Mouse (Mus musculus) spleen, postnatal 10 days (tissue): ENCODE data around the gene Usp24.

ENCODE experiments used
- DNase-seq, 2 experiments: peaks; one replicate each; pipeline ENCODE4 v3.0.0; 2021 to 2022; ENCODE audit warnings: low spot score in 2 of 2

Usp24 gene

DNA sequence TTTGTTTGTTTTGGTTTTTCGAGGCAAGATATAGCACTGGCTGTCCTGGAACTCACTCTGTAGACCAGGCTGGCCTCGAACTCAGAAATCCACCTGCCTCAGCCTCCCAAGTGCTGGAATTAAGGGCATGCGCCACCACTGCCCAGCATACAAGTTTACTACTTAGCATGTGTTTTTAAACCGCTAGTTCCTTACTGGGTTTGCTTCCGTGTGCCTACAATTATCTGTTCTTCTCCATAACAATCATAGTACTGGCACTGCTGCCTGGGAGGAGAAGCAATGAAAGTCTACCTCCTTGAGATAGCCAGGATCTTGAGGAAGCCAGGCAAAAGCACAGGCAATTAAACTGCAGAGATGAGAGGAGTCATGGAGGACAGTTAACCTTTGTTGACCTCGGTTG, 112.6 kb downstream of the Usp24 start:
- no peak for DNase-seq

DNA sequence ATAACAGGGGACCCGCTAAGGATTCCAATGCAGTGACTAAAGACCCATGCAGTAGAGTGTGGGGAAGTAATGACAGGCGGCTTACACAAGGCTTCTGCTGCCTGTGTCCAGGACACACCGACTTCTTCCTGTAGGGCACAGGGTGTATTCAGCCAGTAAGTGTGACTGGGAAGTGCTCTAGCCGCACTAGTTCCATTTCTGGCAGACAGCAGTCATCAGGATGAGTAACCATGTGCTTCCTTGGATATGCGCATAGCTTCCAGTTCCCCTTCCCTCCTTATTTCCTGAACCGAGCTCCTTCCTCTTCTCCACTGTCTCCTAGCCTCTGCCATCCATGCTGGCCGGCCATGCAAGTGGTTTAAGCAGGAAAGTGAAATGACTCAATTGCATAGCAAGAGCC, 113.1 kb downstream of the Usp24 start:
- DNase-seq = no peak

DNA sequence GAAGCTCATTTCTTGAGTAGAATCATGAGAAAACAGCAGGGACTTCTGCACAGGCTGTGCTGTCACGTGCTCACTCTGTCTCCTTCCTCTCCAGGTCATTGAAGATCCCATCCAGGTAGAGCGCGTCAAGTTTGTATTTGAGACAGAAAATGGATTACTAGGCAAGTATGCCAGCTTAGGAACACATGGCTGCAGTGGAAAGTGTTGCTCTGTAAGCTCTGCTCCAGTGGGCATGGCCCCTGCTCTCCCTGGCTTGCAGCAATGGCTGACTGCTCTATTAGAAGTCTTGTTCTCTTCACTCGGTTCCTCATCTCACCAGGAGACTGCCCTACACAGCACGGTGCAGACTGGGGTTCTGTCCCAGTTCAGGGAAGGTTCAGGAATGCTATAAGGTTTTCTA, 114.4 kb downstream of the Usp24 start:
- DNase-seq = no peak

DNA sequence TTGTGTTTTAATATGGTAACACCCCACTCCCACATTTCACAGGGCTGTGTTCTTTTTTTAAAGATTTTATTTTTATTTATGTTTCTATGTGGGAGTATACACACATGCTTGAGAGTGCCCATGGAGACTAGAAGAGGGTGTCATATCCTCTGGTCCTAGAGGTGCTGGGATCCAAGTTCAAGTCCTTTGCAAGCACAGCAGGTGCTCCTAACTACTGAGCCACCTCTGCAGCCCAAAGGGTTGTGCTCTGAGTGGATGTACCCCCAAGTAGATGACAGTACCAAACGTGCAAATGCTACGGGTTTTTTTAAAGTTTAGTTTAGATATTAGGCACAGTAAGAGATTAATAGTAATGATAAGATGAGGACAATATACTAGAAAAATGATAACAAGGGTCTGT, 119.4 kb downstream of the Usp24 start:
- DNase-seq = no peak

DNA sequence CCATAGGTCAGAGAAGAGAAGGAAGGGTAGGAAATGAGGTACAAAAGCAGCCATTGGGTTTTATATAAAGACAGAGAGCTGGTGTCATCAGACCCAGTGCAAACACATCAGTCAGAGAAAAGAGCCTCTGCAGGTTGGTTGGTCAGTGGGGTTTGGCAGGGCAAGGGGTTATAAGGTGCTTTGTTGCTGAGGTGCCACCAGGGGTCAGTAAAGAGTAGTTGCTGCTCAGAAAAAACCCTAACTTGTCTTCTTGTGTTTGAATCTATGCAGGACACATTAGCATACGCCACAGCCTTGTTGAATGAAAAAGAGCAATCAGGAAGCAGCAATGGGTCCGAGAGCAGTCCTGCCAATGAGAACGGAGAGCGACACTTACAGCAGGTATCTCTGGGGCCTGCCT, 120.5 kb downstream of the Usp24 start:
- no peak for DNase-seq

DNA sequence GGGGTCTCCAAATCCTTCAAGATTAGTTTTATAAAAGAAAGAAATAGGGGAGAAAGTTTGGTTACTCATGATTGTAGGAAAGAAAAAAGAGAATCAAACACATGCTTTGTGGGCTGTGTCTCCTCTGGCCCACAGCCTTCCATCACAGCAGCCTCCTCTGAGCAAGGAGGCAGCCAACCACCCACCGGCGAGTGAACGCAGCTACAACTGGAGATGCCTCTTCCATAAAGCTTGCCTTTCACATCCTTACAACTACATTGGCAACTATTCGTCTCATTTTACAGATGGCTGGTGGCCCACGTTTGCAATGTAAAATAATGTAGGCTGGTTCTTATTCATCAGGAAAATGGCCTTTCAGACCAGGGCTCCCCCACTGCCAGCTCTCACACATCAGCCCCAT, 121.2 kb downstream of the Usp24 start:
- DNase-seq = no peak

DNA sequence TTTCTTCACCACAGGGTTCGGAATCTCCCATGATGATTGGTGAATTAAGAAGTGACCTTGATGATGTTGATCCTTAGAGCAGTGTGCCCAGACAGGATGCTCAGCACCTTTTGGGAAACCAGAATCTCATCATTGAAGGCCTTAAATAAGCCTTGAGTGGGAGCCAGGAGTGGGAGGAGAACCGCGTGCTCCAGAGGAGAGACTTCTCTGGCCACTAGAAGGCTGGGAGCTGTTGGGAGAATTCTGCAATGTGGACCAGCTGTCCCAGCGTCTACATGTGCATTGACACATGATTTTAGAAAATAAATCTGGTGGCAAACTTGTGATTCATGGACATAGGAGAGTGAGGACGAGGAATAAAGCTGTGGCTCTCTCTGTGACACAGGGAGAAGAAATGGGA, 122.8 kb downstream of the Usp24 start:
- no peak for DNase-seq

DNA sequence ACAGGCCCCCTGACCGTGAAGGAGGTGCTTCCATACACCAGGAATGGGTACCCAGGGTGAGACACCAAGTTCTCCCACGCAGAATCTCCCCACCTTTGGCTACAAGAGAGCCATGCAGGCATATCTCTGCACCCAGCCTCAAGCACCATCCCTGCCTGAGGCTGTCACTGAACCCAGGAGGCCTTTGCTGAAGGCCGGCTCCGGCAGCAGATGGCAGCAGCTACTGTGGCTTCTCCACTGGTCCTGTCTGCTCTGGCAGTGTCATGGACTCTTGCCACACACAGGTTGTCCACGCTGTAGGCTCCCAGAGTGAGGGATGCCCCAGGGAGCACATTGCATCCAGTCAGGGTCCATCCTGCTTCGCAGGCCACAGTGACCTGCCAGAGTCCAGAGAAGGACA, 127.2 kb downstream of the Usp24 start:
- no peak for DNase-seq

DNA sequence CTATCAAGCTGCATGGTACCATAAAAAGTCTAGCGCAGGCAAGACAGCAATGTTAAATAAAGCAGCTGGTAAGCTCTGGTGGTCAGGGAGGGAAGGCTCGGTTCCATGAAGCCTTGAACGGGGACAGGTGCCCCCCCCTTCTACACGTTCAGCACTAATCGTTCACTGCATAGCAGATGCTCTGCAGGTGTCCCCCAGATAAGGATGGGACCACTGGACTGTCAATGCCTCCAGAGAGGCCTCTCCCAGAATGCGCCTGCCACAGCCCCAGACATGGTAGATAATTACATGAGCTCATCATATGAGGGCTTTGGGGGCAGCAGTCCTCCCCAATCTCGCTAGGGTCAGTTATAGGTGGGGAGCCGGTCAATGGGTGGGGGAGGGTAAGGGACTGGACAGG, 133.3 kb downstream of the Usp24 start:
- no peak for DNase-seq

DNA sequence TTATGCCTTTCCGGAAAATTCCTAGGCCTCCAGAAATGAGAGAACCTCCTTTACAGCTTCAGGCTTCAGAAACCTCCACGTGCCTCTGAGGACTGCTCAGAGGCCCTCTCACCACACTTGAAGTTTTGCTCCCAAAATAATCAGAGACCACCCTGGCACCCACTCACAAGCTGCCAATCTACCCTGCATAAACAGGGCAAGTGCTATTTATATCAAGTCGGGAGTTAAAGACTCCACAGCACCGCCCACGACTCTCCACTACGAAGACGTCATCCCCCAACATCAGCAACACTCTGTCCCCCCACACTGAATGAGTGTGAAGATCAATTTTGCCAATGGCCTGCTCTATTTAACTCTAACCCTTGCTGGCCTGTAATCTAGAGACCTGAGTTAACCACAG, 136.4 kb downstream of the Usp24 start:
- DNase-seq = no peak

DNA sequence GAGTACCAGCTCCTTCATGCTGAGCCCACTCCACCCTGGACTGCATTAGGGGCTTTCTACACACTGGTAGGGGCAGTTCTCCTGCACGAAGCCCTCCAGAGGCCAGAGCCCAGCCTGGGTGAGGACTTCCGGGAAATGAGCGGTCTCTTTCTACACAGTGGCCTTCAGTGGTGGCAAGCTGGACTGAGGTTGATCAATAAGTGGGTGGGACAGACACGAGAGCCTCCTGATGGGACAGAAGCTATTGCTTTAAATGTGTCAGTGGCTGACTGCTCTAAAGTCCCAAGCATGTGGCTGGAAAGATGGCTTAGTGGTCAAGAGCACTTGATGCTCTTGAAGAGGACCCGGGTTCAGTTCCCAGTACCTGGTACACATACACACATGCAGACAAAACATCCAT, 137.1 kb downstream of the Usp24 start:
- no peak for DNase-seq

DNA sequence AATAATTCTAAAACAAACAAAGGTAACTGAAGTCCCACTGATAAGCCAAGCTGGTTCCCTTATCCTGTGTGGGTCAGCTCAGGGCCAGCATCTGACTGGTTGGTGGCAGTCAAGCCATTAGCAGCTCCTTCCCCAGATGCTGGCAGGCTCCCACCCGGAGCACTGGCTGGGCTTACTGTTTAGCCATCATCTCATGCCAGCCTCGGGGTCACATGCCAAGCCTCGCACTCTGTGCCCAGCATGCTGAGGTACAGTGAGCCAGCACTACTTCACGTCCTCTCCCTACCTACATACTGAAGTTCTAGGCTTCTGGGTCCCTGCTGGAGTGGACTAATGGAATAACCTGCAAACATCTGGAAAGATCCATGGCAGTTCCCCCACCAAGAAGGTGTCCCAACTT, 137.5 kb downstream of the Usp24 start:
- no peak for DNase-seq

DNA sequence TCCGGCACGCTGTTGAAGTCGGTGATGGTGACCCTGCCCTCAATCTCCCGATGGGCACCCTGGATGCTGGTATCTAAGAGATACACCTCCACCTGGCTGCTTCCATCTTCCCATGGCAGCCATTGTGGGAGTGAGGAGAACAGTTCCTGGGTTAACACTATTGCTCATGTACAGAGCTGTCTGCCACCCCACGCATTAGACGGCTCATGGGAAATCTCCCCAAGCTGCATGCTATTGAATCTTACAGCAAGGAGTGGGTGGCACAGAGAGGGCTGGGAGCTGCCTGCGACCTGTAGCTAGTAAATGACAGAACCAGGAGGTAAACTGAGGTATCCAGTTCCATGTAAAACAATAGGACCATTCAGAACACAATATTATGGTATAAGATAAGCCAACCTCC, 138.5 kb downstream of the Usp24 start:
- no peak for DNase-seq

DNA sequence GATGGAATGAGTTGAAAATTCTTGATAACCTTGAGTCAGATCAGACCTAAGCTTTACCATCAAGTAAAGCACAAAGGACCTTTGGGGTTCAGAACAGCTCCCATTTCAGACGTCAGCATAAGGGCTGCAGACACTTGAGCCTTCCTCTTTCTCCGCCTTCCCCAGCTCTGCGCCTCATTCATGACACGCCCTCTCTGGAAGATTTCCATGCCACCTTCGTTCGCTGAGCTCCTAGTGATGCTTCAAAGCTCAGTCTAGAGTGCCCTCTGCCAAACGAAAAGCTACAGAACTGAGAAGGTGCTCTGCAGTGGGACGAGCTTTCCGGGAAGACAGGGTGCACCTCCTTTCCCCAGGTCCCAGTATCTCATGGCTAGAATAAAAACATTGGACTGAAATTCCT, 146.0 kb downstream of the Usp24 start:
- DNase-seq = no peak

DNA sequence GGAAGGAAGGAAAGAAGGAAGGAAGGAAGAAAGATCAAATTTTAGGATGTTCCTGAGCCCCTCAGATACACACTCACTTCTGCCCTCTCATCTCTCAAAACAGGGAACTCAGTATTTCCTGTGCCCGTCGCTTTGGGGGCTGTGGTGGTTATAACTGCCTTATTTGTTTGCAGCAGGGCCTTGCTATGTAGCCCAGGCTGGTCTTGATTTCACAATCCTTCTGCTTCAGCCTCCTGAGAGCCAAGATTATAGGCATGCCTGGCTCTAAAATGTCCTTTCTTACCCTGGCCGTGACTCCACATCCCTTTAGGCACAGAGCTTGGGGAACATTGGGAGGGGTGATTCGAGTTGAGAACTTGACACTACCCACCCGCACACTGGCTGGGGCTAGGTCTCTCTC, 146.5 kb downstream of the Usp24 start:
- no peak for DNase-seq

DNA sequence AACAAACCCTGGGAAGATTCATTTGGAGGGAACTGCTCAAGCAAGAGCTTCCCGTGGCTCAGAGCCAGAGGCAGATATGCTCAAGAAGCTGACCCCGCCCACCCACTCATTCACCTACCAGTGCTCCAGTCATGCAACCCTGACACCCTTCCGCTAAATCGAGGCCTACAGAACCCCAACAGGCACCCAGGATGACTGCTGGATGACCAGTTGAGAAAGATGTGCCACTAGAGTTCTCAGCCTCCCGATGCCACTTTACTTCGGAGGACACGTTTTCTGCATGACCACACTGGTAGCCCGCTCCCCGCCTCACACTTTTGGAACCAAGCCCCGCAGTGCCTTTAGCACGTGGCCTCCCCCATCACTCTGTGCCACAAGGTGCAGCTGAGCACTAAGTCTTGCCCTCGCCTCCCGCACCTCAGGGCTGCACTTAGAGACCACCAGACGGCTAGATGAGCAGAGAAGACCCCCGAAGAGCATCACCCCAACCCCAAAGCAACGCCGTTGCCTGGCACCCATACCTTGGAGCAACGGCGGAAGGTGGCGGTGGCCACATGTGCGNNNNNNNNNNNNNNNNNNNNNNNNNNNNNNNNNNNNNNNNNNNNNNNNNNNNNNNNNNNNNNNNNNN, 147.3 kb downstream of the Usp24 start:
- no peak for DNase-seq

DNA sequence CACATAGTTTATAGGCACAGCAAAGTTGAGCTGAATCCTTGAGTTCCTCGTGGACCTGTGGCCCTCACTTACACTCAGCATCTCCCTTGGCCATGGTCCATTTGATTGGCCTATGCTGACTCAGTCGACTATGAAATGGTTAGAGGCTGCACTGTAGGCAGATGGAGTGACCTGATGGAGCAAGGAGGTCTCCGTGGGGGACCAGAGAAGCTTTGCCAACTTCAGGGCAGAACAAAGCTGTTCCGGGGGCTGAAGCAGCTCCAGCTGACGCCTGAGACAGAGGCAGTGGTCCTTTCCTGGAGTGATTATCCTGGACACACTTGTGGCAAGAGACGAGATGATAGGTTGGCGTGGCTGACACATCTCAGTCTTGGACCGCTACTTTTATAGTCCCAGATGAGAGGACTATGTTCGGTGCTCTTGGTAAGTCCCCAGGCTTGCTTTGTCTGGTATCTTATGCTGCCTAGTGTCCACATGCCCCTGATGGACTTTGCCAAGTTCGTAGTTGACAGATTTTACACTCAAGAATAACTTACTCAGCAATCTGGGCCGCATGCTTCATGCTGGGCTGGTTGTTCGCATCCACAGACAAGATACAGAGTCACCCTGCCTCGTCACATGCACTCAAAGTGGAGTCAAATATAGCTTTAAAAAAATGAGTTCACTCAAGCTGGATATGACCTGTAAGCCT, 151.6 kb downstream of the Usp24 start:
- DNase-seq = no peak

DNA sequence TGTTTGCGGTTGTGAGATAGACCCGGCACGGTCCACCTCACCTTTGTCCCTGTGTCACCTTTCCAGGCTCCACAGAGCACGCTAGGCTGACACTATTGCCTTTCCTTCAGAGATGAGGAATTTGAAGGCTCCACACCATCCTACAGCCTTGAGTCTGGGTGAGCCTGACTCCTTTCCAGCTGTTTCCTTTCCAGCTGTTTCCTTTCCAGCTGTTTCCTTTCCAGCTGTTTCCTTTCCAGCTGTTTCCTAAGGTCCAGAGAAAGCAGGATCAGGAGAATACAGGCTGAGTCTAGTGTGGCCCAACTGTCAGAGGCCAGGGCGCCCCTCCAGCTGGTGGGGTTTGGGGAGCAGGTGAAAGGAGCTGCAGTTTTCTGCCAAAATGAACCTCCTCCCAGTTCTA, 154.9 kb downstream of the Usp24 start:
- no peak for DNase-seq

DNA sequence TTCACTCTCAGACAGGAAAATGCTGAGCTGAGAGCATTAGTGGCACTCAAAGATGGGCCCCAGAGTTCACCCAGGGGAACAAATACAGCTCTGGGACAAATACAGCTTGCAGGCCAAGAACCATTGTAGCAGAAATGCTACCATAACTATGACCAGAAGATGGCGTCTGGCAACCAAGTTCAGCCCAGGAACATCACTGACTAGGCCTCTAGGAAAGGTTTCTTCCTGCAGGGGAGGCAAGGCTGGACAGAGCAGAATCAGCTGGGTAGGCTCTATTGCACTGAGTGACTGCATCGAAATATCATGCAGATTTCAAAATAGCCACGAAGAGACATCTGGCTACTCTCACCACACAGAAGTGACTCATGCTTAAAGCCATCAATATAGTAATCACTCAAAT, 156.3 kb downstream of the Usp24 start:
- peak; percentile 18 to 37 for DNase-seq

DNA sequence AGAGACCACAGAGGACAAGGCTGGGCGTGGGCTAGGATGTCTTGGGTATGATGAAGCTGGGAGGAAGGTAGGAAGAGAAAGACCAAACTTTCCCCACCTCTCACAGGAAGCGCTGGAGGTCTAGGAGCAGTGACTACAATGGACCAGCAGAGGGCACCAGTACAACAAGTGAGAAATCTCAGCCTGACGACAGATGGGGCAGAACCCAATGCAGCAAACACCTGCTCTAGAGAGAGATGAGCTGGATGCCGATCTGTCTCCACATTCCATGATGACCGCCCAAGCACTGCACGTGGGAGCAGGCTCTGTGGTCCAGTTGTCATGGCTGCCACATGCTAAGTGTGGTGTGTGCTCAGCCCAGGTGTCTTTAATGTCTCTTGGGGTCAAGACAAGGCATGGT, 158.2 kb downstream of the Usp24 start:
- peak in 1 of 2 experiments; percentile 51 for DNase-seq

DNA sequence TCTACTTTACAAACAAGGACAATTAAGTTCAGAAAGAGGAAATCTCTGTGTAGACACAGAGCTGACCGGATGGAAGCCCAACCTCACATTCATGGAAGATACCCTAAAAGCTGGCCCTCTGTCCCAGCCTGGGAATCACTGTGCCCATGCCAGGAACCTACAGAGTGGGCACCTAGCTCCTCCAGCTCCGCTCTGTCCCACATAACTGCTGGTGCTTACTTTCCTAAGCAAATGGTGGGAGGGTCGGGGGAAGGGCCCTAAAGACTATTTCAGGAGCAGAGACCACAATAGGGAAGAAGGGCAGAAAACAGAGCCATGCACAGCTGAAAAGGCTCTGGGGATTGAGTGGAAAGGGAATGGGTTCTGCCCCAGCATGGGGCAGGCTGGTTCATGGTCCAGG, 164.5 kb downstream of the Usp24 start:
- DNase-seq = no peak

DNA sequence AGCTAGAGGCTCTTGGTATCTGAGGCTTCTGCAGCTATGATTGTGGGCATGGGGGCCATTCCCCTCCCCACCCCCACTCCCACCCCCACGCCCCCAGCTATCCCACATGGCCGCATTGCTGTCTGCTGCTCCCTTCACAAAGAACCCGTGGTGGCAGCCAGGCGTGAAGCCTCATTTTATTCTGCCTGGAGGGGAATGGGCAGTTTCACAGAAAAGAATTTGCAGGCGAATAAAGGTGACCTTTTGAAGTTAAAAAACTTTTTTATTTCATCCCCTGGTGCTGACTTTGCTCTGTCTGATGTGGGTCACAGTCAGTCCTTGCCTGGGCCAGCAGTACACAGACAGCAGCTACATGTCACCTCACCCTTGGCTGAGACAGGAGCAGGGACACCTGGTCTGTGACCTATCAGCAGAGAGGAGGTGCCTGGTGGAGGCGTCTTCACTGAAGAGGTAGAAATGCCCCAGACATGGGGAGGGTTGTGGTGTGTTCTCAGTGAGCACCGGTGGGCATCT, 167.3 kb downstream of the Usp24 start:
- no peak for DNase-seq

DNA sequence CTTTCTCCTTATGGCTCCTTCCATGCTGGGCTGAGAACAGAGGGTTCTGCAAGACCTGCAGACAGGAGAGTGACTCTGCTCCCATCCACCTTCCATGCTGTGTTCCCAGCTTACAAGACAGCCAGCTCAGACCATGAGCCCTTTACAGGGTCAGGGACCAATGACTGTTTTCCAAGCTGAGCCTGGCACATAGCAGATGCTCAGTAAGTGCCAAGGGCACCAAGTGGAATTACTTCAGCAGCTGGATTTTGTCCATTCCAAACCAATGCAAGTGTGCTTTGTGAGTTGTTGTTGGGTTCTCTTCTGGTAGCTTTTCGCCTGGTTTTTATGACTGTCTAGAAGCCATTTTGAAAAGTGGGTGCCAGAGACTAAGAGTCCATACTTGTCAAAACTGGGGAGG, 167.8 kb downstream of the Usp24 start:
- DNase-seq = no peak

DNA sequence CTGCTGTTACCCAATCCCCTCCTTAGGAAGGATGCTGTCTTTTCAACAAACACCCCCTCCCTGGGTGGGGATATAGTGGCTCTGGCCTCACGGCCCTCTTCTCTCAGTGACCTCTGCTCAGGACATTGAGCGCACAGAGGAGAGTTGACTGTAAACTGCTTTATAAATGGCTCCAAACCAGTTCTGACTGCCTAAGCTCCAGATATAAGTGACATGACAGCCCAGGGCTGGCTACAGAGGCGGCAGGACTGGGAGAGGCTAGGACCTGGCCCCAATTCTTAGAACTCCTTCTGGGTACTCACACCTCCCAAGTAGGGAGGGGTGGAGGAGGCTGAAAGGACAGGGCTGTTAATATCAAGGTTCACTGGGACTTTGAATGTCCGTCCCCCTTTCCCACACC, 174.6 kb downstream of the Usp24 start:
- DNase-seq = no peak
